Mouse (Mus musculus) left cerebral cortex, postnatal 25 days (tissue): Measurements from ENCODE around the gene Kctd18. TPM values are rescaled to one million over a fixed set of nuclear protein-coding genes. Genes with fewer than 3 reads are reported as not detected.
A peak's percentile ranks its signal among the peaks of the same experiment; 100 is the strongest.
"Not testable (repeated sequence)": the region's sequence is repeated elsewhere in the genome, so short reads cannot be mapped to it uniquely, and the experiment has no call there.

Experiments
- DNase-seq, 2 experiments: peaks; one replicate each; pipeline ENCODE4 v3.0.0; 2022; ENCODE audit warnings: low spot score in 2 of 2, mixed read lengths in 1 of 2
- intact Hi-C: fragments of 180-260 bp; cut with DNase I; formaldehyde crosslinking; loops from one replicate; pipeline ENCODE4 v1.15.1; 2025
- total RNA-seq, 2 experiments: library from RNA; stranded (reverse); gene quantifications; 2 replicates each; pipeline ENCODE4 v1.2.3; 2021

The Kctd18 gene
- total RNA-seq, result 10 to 100 TPM; 15.7 to 16.0 TPM

GRCm38 (mm10) chr1:58018856-58019255 lies at the start of gene Kctd18:
Kctd18 (minus strand) TSS chr1:58018956.
- DNase-seq, result no peak
- intact Hi-C loops, result no loop called here

DNA sequence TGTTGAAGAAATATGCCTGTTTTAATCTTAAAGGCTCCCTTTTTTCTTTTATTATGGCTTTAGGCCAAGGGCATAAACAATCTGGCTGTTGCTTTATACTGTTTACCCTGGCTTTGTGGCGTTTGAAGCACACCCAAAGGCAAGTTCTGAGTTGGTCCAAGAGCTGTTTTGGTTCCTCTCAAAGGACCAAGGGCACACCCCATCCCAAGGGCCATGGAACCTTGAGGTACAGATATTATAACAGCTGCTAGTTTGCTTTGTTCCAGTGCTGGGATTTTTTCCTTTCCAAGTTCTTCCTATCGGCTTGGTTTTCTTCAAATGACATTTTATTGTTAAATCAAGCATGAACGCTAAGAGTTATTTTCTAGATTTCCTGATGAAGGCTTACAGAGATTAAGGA lies 46.9 kb upstream of the Kctd18 start:
- intact Hi-C loops, result no loop called here
- no peak for DNase-seq

GRCm38 (mm10) chr1:58065151-58065550 lies 46.4 kb upstream of the Kctd18 start:
- intact Hi-C loops, result no loop called here

GRCm38 (mm10) chr1:58062131-58062530 lies 43.4 kb upstream of the Kctd18 start:
- intact Hi-C loops, result no loop called here
- no peak for DNase-seq

More at GRCm38 (mm10) chr1:58065151-58065550, 46.4 kb upstream of the Kctd18 start:
- no peak for DNase-seq

DNA sequence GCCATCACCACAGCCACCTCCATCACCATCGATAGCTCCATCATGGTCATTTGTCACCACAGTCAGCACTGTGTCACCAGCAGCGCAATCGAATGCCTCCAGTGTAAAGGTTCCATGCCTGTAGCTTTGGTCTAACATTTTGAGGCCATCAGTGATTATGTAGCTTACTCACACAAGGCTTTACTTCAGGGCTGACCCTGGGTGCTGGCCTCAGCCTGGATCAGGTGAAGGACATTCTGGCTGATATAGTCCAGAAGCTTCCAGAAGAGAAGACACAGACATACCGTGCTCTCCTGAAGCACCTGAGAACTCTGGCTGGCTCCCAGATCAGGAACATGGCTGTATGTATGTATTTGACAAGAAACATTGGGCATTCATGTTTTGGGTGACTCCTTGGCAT lies 40.1 kb upstream of the Kctd18 start:
- no peak for DNase-seq
- intact Hi-C loops, result no loop called here

DNA sequence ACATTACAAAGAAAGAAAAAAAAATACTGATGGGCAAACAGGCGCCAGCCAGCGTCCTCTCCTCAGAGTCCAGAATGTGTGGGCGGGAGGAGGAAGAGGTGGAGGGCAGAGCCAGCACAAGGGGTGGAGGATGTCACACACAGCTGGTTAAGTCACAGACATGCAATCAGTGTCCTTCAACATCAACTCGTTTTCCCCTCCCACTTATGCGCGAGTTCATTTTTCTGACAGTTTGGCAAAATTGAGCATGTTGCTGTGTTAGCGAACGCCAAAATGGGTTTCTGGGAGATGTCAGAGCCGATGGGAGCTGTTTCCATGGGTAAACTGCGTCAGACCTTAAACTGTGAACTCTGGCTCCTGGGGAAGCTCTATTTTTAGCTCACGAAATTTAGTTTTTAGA lies 38.2 kb upstream of the Kctd18 start:
- no peak for DNase-seq
- intact Hi-C loops, result no loop called here

DNA sequence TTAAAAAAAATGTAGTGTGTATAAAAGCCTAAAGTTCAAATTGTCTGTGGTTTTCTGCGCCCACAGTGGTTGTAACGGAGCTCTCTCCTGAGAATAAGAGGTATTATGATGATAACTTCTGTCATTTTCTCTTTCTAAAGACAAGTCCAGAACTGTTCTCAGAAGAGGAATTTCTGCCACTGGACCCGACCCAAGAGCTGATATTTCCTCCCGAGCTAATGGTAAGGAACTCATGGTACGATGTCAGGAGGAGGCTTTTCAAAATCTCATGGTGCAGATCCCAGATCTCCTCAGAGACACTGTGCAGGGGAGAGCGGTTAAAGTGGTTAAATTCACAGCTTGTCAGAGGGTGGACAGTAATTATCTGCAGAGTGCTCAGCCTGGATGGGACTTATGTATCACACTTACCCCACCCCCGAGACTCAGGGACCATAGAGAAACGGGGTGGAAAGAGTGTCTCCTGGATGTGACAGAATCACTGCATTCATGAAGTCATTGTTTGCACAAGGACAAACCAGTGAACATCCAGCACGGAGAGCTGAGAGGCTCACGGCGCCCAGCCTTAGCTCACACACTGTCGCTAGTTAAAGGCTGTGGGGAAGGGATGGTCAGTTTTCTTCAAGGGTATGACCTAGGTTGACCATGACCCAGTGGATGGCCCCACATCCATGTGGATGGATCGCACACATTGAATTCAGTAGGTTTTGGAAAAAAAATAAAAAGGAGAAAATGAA lies 37.5 kb upstream of the Kctd18 start:
- no peak for DNase-seq
- intact Hi-C loops, result no loop called here

GRCm38 (mm10) chr1:58055598-58055997 lies 36.8 kb upstream of the Kctd18 start:
- DNase-seq, result no peak
- intact Hi-C loops, result no loop called here

GRCm38 (mm10) chr1:58049126-58049525 lies 30.4 kb upstream of the Kctd18 start:
- no peak for DNase-seq
- intact Hi-C loops, result no loop called here

DNA sequence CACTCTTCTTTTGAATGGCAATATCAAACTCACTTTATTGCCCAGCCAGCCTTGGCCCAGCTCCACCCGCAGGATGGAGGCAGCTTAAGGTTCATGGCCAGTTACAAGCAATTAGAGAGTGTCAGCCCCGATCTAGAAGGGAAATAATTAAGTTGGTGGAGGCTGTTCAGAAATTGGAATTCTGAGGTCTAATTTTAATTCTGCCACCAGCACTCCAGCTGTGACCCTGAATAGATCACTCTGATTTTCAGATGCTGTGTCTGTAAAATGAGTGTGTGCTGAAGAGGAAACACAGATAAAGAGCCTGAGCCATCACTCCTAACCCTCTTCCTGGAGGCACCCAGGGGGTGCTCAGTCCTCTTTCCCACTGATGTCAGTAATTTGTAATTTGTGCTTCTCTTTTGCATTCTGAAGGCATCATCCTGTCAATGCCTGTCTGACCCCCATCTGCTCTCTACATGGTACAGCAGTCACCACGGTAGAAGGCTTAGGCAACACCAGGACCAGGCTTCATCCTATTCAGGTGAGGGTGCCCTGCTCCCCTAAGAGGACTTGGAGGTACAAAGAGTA lies 28.1 kb upstream of the Kctd18 start:
- intact Hi-C loops, result no loop called here
- no peak for DNase-seq

DNA sequence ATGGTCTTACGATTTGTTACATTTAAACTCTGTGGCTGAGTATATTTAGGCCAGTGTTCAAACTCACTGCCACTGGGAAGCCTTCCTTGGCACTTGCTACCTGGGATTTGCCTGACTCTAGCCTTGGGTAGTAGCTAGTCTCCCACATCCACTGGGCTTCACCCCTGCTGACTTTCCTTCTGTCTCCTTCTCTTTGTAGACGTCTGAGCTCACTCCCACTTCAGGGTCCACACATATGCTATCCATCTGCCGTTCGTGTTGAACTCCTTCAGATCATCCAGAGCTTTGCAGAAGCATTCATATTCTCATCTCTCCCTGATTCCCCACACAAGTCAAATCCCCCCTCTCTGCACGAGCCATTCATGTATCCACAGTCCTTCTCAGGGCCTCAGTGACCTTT lies 26.8 kb upstream of the Kctd18 start:
- DNase-seq, result peak in 1 of 2 experiments; percentile 65
- intact Hi-C loops, result no loop called here

DNA sequence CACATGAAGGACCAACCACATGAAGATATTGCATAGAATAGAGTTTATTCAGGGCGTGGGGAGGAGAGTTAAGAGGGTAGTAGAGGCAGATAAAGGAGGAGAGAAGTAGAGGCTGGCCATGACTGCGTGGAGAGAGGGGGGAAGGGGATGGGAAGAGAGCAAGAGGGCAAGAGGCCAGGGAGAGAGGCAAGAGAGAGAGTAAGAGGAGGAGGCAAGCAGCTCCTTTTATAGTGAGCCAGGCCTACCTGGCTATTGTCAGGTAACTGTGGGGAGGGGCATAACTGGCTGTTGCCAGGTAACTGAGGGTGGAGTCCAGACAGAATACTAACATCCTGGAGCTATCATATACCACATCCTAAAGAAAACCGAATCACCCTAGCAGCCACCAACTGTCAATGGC lies 26.3 kb upstream of the Kctd18 start:
- DNase-seq, result no peak
- intact Hi-C loops, result no loop called here

DNA sequence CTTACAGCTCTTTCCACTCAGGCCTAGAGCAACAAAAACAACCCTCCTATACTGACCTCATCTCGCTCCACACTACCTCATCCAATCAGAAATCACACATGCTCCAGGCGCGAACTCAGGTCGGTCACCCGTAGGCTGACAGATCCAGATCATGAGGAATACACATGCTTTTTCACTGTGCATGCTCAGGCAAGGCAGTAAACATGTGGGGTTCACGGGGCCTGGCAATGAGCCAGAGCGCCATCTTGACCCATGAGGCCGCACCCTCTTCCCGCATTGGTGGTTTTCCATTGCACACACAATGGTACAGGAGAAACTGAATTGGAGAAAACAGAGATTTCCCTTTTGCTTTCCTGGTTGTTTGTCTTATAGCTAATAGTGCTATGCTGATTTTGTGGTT lies 18.6 kb upstream of the Kctd18 start:
- DNase-seq, intact Hi-C loops: not testable (repeated sequence)

DNA sequence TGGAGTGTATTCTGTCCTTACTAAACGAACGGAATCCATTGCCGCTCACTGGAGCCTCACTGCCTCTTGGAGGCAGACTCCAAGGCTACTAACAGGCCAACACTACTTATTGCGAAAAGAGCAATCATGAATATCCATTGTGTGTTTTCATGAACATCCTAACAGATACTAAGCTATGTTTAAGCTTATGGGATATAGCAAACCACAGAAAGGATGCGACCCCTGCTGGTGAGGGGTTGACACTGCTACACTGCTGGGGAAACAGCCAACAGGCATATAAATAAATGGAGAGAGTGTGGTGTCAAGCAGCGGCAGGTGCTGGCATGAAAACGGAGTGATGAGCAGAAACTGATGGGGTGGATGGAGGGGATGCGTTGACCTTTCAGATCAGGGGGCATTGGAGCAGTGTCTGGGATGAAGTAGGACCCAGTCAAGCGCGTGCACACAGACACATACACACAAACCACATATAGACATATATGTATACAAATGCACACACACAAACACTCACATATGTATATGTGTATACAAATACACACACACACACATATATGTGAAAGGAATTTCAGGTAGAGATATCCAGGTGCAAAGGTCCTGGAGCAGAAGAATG lies 12.5 kb upstream of the Kctd18 start:
- intact Hi-C loops, result loop anchor here (5.0 kb wide), 1 partner anchor 604 kb away; no protein-coding TSS in a partner anchor
- peak in 1 of 2 experiments; percentile 40 for DNase-seq

DNA sequence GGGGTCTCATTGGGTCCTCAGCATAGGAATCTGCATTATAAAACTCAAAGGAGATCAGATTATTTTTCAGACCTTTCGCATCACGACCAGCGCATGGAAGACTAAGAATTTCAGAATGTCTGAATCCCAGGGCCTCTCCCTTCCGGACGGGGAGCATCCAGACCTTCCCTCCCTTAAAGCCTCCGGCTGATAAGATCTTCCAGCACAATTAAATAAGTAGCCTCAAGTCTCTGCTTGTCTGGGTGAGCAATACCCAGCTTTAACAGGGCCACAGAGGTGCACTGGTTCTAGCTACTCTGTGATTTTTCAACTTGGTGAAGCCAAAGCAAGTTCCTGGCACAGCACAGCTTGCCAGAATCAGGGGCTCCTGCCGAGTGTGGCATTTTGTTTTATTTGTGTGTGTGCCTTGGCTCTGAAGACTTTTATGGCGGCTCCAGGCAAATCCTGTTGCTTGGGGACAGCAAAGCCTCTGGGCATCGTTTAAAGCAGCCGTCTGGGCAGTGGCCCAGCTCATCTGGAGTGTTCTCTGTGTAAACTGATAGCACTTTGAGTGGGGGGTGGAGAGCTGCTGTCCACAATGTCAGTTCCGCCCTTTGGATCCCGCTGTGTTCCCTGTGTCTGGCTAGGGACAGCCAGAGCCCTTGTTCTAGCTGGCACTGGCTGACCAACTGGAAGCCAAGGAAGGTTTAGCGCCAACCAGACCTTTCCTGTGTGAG lies 11.6 kb upstream of the Kctd18 start:
- peak; percentile 41 to 52 for DNase-seq
- intact Hi-C loops, result loop anchor here (5.0 kb wide), 1 partner anchor 603 kb away; no protein-coding TSS in a partner anchor

GRCm38 (mm10) chr1:58029636-58030117 lies 10.9 kb upstream of the Kctd18 start, which contains the start of gene Aox1:
Aox1 (plus strand) TSS chr1:58029931.
- intact Hi-C loops, result loop anchor here (5.0 kb wide), 1 partner anchor 602 kb away; no protein-coding TSS in a partner anchor
- peak in 1 of 2 experiments; percentile 57 for DNase-seq

- intact Hi-C loops, result no loop called here
- no peak for DNase-seq
Observed at GRCm38 (mm10) chr1:58027707-58028106, 9.0 kb upstream of the Kctd18 start.

DNA sequence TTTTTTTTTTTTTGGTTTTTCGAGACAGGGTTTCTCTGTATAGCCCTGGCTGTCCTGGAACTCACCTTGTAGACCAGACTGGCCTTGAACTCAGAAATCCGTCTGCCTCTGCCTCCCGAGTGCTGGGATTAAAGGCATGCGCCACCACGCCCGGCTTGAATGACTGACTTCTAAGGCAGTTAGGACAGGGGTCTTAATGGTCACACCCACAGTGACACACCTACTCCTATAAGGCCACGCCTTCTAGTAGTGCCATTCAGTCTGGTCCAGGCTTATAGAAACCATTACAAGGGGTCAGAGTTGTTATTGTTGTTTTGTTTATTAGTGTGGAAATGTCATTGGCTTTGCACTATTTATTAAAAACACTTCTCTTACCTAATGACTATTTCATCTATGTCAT lies 12.4 kb downstream of the Kctd18 start:
- intact Hi-C loops, DNase-seq: not testable (repeated sequence)

DNA sequence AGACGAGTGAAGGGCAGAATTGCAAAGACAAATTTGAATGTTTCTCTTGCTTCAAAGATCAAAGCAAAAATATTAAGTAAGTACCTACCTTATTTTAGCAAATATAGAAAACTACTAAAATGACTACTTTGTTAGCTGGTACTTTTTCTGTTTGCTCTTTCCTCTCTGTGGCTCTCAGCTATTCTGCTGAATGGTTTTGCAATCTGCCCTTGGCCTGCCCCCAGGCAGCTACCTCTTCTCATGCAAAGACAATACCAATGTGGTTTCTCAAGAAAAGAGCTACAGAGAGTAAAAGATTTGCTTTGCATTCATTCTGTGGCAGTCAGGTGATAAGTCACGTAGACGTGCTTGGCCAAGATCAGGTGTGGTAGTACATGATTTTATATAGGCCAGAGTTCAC lies 20.6 kb downstream of the Kctd18 start:
- intact Hi-C loops, result no loop called here
- no peak for DNase-seq

DNA sequence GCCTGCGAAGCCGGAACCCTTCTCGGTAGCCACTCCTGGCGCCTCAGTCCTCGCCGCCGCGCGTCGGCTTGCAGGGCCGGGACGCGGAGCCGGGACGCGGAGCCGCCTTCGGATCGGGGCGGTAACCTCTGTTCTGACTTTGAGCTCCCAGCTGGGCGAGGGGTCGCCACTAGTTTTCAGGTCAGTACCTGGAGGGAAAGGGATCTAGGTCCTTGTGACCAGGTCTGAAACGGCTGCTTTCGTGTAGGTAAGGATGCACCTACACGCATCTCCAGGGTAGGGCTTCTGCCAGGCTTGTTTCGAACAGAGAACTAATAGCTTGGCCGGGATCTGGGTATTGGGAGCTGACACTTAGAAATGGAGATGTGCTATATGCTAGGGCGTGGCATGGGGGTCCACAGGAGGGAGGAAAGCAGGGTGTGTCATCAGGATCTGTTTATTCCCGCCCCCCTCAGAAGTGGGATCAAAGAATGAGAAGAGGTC lies 22.6 kb downstream of the Kctd18 start:
- DNase-seq, result no peak
- intact Hi-C loops, result no loop called here
